In genomic region chr9:102763520-102763919, GRCm38 (mm10) we compare ENCODE assay signal across 10 mouse cellular contexts. TPM values are rescaled to one million over a fixed set of nuclear protein-coding genes. Genes with fewer than 3 reads are reported as not detected.
DNase-seq lines count a peak whose midpoint lies in the region; ATAC-seq and TF ChIP-seq lines count a peak whose summit lies in the region.
"Had no signal": no experiment of that assay in that cellular context is flagged by ENCODE, and none has a peak within 500 bp of the region (broad histone marks: within the 10 kb centered on the region; RNA-seq: fewer than 3 reads in every experiment).

No protein-coding gene starts in this region.

- peak; percentile 9 for TF ChIP-seq EP300 in stomach, postnatal 0 days (optimal IDR thresholded peaks at IDR 0.05)

- H3K4me2 ChIP-seq in embryonic facial prominence, embryonic 15.5 days (replicated peaks): no peak overlapping the region
- no peak overlapping the region for H3K4me2 ChIP-seq in stomach, postnatal 0 days (replicated peaks; ENCODE audit: low read depth)
- H3K4me2 ChIP-seq: midbrain, embryonic 11.5 days; neural tube, embryonic 15.5 days had no signal

- no peak for TF ChIP-seq POLR2A in lung, adult 2 months (IDR thresholded peaks at IDR 0.05; ENCODE audit: borderline replicate concordance, extremely low read depth, low read depth, low read length)

- no peaks in the 10 kb centered on the region for H3K9me3 ChIP-seq in embryonic facial prominence, embryonic 15.5 days (replicated peaks)
- H3K9me3 ChIP-seq in stomach, postnatal 0 days (ENCODE audit: control insufficient read depth, low read length): no peaks in the 10 kb centered on the region
- H3K9me3 ChIP-seq: neural tube, embryonic 15.5 days had no signal

- peak overlapping the region; percentile 55; the same call in 1 of the 2 replicates for H3K27ac ChIP-seq in embryonic facial prominence, embryonic 15.5 days (replicated peaks)
- H3K27ac ChIP-seq in stomach, postnatal 0 days (replicated peaks): peak overlapping the region; percentile 67
- H3K27ac ChIP-seq: neural tube, embryonic 15.5 days had no signal

- TF ChIP-seq CTCF in lung, adult 2 months (IDR thresholded peaks at IDR 0.05; ENCODE audit: insufficient read depth, low read length): no peak
- TF ChIP-seq CTCF in stomach, postnatal 0 days (IDR thresholded peaks at IDR 0.05; ENCODE audit: low read depth): no peak

- no peak for ATAC-seq in embryonic facial prominence, embryonic 15.5 days (ENCODE audit: insufficient number of reproducible peaks, low FRiP score, low TSS enrichment, low read depth)
- no peak for ATAC-seq in stomach, postnatal 0 days (ENCODE audit: low FRiP score, low TSS enrichment)

- peaks cover 11% of the 10 kb centered on the region for H3K4me1 ChIP-seq in lung, adult 2 months (ENCODE audit: control insufficient read depth, insufficient read depth, low read length)
- peaks cover 36% of the 10 kb centered on the region for H3K4me1 ChIP-seq in embryonic facial prominence, embryonic 15.5 days
- H3K4me1 ChIP-seq in stomach, postnatal 0 days (replicated peaks; ENCODE audit: control insufficient read depth, insufficient read depth): peaks cover 7% of the 10 kb centered on the region
- H3K4me1 ChIP-seq: neural tube, embryonic 15.5 days had no signal

- peak; percentile 52 to 63 for DNase-seq in lung, adult 18-20 months
- DNase-seq in lung, adult 2 months: no peak
- peak; percentile 61 for DNase-seq in kidney, postnatal 14 days
- DNase-seq in stomach, postnatal 0 days (ENCODE audit: low spot score): no peak
- no peak for DNase-seq in layer of hippocampus, adult 8-10 months (ENCODE audit: low spot score in 2 of 2)
- no peak for DNase-seq in thymus, adult 18-20 months

- H3K9ac ChIP-seq in embryonic facial prominence, embryonic 15.5 days: no peak overlapping the region
- no peak overlapping the region for H3K9ac ChIP-seq in stomach, postnatal 0 days (ENCODE audit: low read length)
- H3K9ac ChIP-seq: neural tube, embryonic 15.5 days had no signal

- no peak overlapping the region for H3K4me3 ChIP-seq in lung, adult 2 months (replicated peaks; ENCODE audit: extremely low read depth, low read depth, low read length)
- no peak overlapping the region for H3K4me3 ChIP-seq in embryonic facial prominence, embryonic 15.5 days (replicated peaks)
- H3K4me3 ChIP-seq in stomach, postnatal 0 days (ENCODE audit: low read depth, low read length): no peak overlapping the region
- H3K4me3 ChIP-seq: neural tube, embryonic 15.5 days had no signal

- WGBS in lung, adult 2 months: 54% methylated on average over 8 of the region's 8 CpGs
- WGBS in embryonic facial prominence, embryonic 15.5 days: 38% methylated on average over 8 of the region's 8 CpGs
- 58% methylated on average over 8 of the region's 8 CpGs for WGBS in stomach, postnatal 0 days

- no peaks in the 10 kb centered on the region for H3K27me3 ChIP-seq in embryonic facial prominence, embryonic 15.5 days
- H3K27me3 ChIP-seq in stomach, postnatal 0 days (ENCODE audit: control insufficient read depth, insufficient read depth, low read length): no peaks in the 10 kb centered on the region
- H3K27me3 ChIP-seq: neural tube, embryonic 15.5 days had no signal

- H3K36me3 ChIP-seq in embryonic facial prominence, embryonic 15.5 days: no peaks in the 10 kb centered on the region
- H3K36me3 ChIP-seq in stomach, postnatal 0 days (ENCODE audit: control insufficient read depth, insufficient read depth, low read length): no peaks in the 10 kb centered on the region
- H3K36me3 ChIP-seq: neural tube, embryonic 15.5 days had no signal

RNA-seq across cellular contexts. Expression of gene Amotl2, which starts 47.0 kb away (rescaled TPM):
- polyA plus RNA-seq in lung, adult 2 months (2012; rRNA removed): 82.6 and 101 TPM in 2 replicates
- polyA plus RNA-seq in embryonic facial prominence, embryonic 15.5 days (2015; fragmentation: Nextera tagmentation; extraction: Ambion mirVana): 53.6 and 53.7 TPM in 2 replicates
- 18.6 and 22.7 TPM in 2 replicates for polyA plus RNA-seq in stomach, postnatal 0 days (2015; fragmentation: Nextera tagmentation; extraction: Ambion mirVana)
- total RNA-seq in layer of hippocampus, adult 8-10 months (2022): 10 to 100 TPM; 17.3 to 22.8 (median 20.6) TPM
- total RNA-seq: MEL had no signal

Comparison
In these comparisons a context has a peak if more than half of its experiments do, and no peak if none do; other contexts are left out.
1. DNase-seq: peak in lung, adult 18-20 months (2 of 2) and kidney, postnatal 14 days (single experiment); none in lung, adult 2 months (single experiment), stomach, postnatal 0 days (single experiment), layer of hippocampus, adult 8-10 months (0 of 2) and thymus, adult 18-20 months (0 of 2).